Mouse (Mus musculus): ENCODE data around the gene A4gnt.

Gene A4gnt

DNA sequence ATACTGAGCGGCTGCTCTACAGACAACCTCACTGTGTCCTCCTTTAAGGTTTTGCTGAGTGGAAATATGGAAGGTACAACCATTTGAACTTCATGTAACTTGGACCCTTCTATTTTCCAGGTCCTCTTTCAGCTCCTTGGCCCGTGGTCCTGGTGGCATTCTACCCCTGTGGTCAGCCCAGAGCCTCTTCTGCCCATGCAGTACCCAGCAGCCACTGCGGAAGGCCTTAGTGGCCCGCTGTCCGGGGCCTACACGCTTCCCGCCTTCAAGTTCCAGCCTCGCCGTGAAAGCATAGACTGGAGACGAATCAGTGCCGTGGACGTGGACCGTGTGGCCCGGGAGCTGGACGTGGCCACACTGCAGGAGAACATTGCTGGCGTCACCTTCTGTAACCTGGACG lies 24.9 kb downstream of the A4gnt start:
- DNase-seq, result no peak

DNA sequence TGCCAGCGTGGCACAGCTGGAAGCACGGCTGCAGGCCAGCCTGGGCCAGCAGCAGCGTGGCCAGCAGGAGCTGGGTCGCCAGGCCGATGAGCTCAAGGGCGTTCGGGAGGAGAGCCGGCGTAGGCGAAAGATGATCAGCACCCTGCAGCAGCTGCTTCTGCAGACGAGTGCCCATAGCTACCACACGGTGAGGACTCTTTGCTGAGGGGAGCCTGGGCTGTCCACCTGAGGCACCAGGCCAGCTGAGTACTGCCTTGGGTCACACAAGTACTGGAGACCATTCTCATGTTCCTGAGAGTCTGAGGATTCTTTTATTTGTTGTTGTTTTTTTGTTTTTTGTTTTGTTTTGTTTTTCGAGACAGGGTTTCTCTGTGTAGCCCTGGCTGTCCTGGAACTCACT lies 25.4 kb downstream of the A4gnt start:
- no peak for DNase-seq

DNA sequence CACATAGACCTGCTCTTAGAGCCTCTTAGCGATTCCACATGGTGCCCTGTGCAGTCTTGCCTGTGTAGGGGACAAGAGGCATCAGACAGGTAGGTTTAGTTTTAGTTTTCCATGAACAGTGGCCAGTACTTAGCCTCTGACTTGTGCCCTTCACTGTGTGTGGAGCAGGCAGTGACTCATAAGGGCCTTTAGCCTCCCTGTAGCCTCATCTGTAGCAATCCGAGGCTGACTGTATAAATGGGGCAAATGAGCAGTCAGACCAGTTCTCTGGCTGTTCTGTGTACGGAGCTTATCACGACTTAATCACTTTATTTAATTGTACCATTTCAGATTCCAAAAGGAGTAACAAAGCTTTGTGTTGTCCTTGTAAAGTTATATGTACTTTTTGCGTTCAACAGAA lies 27.7 kb downstream of the A4gnt start:
- no peak for DNase-seq

DNA sequence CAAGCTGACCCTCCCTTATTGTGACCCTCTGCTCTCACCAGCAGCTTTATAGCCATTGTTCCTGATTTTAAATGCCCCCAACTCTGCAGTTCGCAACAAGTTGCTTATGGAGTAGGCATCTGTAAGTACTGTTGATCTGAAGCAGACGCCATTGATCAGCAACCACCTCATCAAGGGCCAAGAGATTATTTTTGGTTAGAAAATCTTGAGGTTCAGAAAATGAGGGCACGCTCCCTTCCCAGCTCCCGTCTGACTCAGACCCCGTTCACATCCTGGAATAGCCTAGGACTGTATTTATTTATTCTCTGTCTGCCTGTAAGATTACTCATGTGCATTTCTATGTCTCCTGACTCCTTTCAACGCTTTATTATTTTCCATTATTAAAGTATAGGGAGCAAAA lies 33.1 kb downstream of the A4gnt start:
- DNase-seq, result no peak

DNA sequence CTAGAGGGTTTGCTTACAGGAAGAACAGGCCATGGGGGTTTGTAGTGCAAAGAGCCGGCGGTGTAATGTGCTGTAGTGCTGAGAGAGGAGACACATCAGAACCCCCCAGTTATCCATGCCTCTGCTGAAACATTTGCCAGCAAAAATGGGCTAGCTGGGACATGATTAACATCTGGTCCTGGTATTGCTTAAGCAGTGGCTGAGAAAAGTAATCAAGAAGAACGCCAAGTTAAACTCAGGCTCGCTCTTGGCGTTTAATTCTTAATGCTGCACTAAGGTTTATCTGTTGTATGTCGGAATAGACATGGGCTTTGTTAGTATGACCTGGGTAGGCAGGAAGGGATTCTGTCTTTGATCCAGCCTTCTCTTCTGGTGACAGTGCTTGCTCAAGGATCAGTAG lies 33.8 kb downstream of the A4gnt start:
- no peak for DNase-seq

DNA sequence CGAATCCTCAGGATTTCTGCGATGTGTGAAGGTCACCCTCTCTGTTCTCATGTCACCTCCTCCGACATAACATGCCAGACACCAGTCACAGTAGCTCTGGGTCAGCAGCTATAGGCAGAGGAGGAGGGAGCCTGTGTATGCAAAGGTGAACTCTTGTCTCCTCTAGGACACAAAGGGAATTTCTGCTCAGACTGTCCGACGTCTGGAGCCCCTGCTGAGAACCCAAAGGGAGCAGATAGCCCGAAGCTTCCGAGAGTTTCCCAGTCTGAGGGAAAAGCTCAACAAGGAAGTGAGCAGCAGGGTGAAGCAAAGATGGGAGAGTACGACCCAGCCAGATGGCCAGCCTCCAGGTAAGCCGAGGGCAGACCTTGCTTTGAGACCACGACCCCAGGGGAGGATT lies 48.5 kb downstream of the A4gnt start:
- no peak for DNase-seq

DNA sequence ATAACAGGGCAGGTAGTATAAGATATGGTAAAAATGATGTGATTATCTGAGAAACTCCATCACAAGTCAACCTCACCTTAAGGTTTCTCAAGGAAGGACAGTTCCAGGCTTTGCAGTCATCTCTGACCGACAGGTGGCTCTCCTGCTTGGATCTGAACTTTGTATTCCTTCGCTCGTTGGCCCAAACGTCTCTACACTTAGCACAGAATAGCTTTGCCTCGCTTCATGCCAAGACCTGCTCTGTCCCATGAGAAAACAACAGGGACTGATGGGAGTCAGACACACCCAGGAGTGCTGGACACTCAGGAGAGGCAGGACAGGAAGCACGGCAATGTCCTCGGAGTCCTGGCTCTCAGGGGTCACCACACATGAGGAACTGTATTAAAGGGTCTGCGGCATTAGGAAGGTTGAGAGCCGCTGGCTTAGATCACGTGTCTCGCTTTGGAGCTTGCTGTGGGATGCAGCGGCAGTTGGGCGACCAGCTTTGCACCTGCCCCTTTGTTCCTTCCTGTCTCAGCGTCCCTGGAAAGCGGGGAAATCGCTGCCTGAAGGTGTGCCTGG lies 49.4 kb downstream of the A4gnt start:
- DNase-seq, result no peak

DNA sequence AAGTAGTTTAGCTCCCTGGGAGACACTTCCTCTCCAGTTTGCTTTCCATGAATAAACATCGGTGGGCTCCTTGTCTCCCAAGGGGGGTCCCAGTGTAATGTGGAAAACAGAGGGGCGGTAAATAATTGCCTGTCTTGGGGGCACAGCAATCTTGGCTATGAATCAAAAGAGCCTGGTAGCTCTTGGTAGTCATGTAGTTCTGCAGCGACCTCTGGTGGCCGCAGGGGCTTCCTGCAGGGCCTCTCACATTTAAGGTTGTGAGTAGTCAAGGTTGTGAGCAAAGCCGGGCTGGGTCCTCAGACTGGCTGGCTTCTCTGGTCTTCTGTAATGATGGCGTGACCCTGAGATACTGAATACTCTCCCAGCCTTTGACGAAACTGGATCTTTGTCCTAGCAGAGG lies 50.1 kb downstream of the A4gnt start:
- peak; percentile 31 for DNase-seq

DNA sequence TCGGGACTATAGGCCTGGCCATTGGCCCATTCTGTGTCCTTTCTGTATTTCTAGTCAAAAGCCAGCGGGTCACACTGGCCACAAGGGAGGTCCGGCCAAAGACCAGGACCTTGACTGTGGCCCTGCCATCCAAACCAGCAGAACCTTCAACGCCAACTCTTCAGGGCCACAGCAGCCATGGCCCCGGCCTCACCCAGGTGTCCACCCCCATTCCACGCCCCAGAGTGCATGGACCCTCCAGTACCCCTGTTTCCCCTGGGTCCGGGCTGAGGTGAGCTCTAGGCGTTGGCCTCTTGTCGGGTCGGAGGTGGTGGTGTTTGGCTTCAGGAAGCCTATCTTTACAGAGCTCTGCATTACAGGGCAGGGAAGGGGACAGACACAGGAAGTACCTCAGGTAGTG lies 50.6 kb downstream of the A4gnt start:
- no peak for DNase-seq

DNA sequence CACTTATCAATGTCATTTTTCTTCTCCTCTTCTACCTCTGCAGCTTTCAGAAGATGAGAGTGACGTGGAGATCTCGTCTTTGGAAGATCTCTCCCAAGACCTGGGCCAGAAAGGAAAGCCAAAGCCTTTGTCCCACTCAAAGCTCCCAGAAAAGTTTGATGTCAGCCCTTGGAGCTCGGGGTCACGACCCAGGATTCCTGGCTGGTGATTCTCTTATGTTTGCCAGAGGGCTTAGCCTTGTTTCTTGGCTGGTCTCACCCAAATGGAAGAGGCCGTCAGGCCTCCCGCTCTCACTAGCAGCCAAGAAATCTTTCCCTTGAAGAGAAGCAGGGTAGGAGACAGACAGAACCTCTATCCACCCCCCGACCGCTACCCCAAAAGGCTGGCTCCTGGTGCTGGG lies 55.3 kb downstream of the A4gnt start:
- DNase-seq, result no peak

DNA sequence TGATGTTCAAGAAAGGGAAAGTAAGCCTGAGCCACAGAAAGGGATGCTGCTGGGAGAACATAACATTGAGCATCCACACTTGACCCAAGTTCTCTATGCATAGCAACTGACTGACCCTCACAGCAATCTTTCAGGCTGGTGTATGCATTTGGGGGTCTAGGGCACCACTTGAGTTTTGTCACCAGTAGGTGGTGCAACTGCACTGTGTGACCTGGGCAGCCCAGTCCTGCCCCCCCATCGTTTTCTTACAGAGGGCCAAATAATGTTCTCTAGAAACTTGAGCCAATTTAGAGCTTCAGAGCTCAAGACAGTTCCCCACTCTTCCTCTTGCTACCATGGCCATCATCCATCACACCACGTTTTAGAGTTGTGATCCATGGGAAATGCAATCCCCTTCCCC lies 59.3 kb downstream of the A4gnt start:
- DNase-seq, result no peak
